Mouse (Mus musculus) heart, adult 2 months (tissue): ENCODE results near the gene Tdgf1. TPM values are rescaled to one million over a fixed set of nuclear protein-coding genes. Genes with fewer than 3 reads are reported as not detected.

Experiments
- DNase-seq, 2 experiments: peaks; one replicate each; pipeline ENCODE4 v3.0.0; 2021
- H3K27ac ChIP-seq: fragments of 200-600 bp; 2 replicates; pipeline ENCODE4 v1.8.1; 2022
- H3K27me3 ChIP-seq: fragments of 200-500 bp; 2 replicates; pipeline ENCODE4 v1.6.1; 2012; ENCODE audit warnings: mild to moderate bottlenecking, low read length, inconsistent platforms, mixed read lengths; ENCODE audit not compliant: control insufficient read depth, insufficient read depth
- H3K36me3 ChIP-seq: fragments of 200-500 bp; 2 replicates; pipeline ENCODE4 v1.6.1; 2012; ENCODE audit warnings: low read length, inconsistent platforms; ENCODE audit not compliant: control insufficient read depth, insufficient read depth
- H3K4me1 ChIP-seq: fragments of 200-500 bp; 2 replicates; pipeline ENCODE4 v1.6.1; 2011; ENCODE audit warnings: low read length; ENCODE audit not compliant: control insufficient read depth, insufficient read depth
- H3K4me3 ChIP-seq: fragments of 200-600 bp; 2 replicates; pipeline ENCODE4 v1.8.1; 2022
- H3K79me2 ChIP-seq: fragments of 200-500 bp; replicated peaks from 2 replicates; pipeline ENCODE4 v1.6.1; 2012; ENCODE audit warnings: mild to moderate bottlenecking, inconsistent platforms, low read length, moderate library complexity, mixed read lengths; ENCODE audit not compliant: control insufficient read depth, insufficient read depth
- H3K9ac ChIP-seq: fragments of 200-500 bp; 2 replicates; pipeline ENCODE4 v1.6.1; 2012; ENCODE audit warnings: low read depth, mild to moderate bottlenecking, control low read depth, inconsistent platforms, low read length, mixed read lengths
- CTCF ChIP-seq: fragments of 200-600 bp; IDR thresholded peaks from 2 replicates; pipeline ENCODE4 v1.8.1; 2022; ENCODE audit warnings: antibody characterized with exemption, mild to moderate bottlenecking, moderate library complexity
- EP300 ChIP-seq: fragments of 200-500 bp; IDR thresholded peaks from 2 replicates; pipeline ENCODE4 v1.6.1; 2011; ENCODE audit warnings: low read depth, low read length, control low read depth; ENCODE audit not compliant: insufficient read depth
- POLR2A ChIP-seq: fragments of 200-500 bp; IDR thresholded peaks from 2 replicates; pipeline ENCODE4 v1.6.1; 2011; ENCODE audit warnings: mild to moderate bottlenecking, low read depth, low read length, control low read depth; ENCODE audit not compliant: insufficient read depth
- WGBS: fragments of 180-500 bp; shearing (Covaris S2); methylation state at CpG from one replicate; pipeline ENCODE4 v1.1.7; 2018; 5-methylcytosine and 5-hydroxymethylcytosine counted together
- intact Hi-C: fragments of 180-260 bp; cut with DNase I; formaldehyde crosslinking; loops from one replicate; pipeline ENCODE4 v1.15.1; 2025
- polyA plus RNA-seq: library from polyadenylated mRNA; depleted of rRNA; stranded (reverse); fragments of >200 nt; gene quantifications from 2 replicates; pipeline ENCODE4 v1.2.3, GENCODE M21; 2012
- total RNA-seq, 2 experiments: library from RNA; stranded (reverse); gene quantifications; 2 replicates each; pipeline ENCODE4 v1.2.3; 2021

Gene Tdgf1
- total and polyA plus RNA-seq, 3 experiments: not detected

DNA sequence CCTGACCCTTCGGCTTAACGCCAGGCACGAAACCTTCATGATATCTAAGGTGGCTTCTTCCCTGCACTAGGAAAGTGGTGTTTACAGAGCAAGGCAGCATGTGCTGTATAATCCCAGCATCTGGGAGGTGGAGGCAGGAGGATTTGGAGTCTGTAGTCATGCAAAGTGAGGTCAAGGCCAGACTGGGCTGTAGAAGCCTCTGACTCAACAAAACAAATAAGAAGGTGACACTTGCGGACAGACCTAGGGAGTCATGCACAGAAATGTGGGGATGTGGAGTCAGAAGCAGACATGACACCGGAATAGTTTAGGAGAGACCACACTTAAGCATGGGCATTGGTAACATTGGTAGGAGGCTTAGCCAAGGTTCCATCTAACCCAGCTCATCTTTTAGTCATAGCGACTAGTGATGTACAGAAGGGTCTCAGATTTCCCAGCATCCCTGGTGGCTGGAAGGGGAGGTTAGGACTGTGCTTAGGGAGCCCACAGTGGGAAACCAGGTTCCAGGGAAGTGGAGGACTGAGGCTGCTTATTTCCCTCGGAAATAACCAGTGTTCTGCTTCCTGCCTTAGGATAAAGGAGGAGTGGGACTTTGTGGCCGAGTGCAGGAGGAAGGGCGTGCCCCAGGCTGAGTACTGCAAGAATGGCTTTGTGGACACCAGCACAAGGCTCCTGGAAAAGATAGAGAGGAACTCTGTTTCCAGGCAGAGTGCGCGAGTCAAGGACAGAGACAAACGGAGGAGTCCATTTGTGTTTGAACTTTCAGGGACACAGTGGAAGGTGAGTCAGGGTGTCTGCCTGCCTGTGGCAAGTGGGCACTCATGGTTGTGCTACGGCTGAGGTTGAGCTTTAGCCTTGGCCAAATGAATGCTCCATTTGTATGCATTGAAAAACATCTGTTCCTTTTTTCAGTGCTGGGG, 14.5 kb upstream of the Tdgf1 start:
- Histone ChIP-seq H3K36me3 (peaks cover 5% of the 10 kb centered on the region; the same call in 1 of the 2 replicates), H3K27me3 (no peaks in the 10 kb centered on the region), H3K4me1 (peaks cover 5% of the 10 kb centered on the region), H3K4me3 (no peak overlapping the region), H3K79me2 (no peaks in the 10 kb centered on the region), H3K27ac (peak overlapping the region; percentile 24), H3K9ac (no peak overlapping the region)
- 66% methylated on average over 13 of the region's 13 CpGs for WGBS
- TF ChIP-seq POLR2A: no peak
- TF ChIP-seq EP300: 0 out of 2 replicates have a peak, but pooled peaks have one; percentile 6
- intact Hi-C loops: no loop called here
- no peak for DNase-seq

DNA sequence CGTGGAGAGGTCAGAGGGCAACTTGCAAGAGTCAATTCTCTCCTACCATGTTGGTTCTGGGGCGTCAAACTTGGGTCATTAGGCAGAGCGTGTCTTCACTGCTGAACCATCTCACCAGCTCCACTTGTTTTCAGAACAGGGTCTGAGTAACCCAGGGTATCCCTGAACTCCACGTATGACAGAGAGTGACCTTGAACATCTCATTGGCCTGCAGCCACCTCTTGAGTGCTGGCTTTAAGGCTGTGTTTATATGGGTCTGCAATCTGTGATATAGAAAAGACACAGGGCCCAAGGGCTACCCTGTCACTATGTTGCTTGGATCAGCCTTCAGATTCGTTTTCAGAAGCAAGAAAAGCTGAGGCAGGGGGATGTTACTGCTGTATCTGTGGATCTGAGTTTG, 13.7 kb upstream of the Tdgf1 start:
- H3K27me3 ChIP-seq: no peaks in the 10 kb centered on the region
- TF ChIP-seq EP300 (no peak), CTCF (no peak), POLR2A (no peak)
- 78% methylated on average over 5 of the region's 5 CpGs for WGBS
- H3K27ac ChIP-seq: peak overlapping the region; percentile 24; the same call in 1 of the 2 replicates
- no peaks in the 10 kb centered on the region for H3K79me2 ChIP-seq
- peaks cover 5% of the 10 kb centered on the region for H3K4me1 ChIP-seq
- peaks cover 4% of the 10 kb centered on the region; the same call in 1 of the 2 replicates for H3K36me3 ChIP-seq
- no peak overlapping the region for H3K4me3 ChIP-seq
- intact Hi-C loops: no loop called here
- no peak overlapping the region for H3K9ac ChIP-seq
- DNase-seq: no peak

- peaks cover 2% of the 10 kb centered on the region; the same call in 1 of the 2 replicates for H3K36me3 ChIP-seq
- H3K27ac ChIP-seq: peak overlapping the region; percentile 93
- H3K27me3 ChIP-seq: no peaks in the 10 kb centered on the region
- peak; percentile 95 for TF ChIP-seq EP300
- TF ChIP-seq CTCF: no peak
- TF ChIP-seq POLR2A: 0 out of 2 replicates have a peak, but pooled peaks have one; percentile 10
- 59% methylated on average over 6 of the region's 6 CpGs for WGBS
- peak overlapping the region; percentile 52; the same call in 1 of the 2 replicates for H3K9ac ChIP-seq
- no peak overlapping the region for H3K4me3 ChIP-seq
- peaks cover 5% of the 10 kb centered on the region for H3K4me1 ChIP-seq
- peak in 1 of 2 experiments; percentile 76 for DNase-seq
- intact Hi-C loops: no loop called here
- H3K79me2 ChIP-seq: no peaks in the 10 kb centered on the region
These were observed 10.0 kb upstream of the Tdgf1 start for GRCm38 (mm10) chr9:110955962-110956361.

DNA sequence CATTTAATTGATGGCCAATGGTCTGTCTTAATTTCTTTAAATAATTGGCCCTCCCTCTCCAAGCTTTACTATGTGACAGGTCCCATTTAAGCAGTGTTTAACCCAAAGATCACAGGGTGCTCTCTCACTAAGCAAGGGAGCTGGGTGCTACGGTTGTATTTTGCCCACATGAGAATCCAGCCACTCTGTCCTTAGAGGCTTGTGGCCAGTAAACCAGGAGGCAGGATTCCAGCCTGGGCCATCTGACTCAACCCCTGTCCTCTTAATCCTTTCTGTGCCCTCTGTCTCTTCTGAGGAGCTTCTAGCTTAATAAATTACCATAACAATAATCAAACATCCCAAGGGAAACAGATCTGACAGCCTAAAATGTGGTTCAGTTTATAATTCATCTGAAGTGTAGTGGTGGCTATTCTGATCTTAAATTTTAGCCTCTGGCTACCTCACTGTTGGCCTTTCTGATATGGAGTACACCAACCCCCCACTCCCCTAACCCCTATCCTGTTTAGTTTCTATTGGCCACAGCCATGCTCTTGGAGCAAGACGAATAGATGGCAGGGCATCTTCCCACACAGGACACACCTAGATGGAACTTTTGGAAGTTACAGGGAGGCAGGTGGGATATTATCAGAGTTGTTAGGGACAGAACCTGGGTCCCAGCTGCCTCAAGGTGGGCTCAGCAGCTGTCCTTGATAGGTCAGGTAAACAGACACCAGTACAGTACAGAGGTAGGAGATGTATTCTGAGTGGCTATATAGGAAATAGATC, 8.9 kb upstream of the Tdgf1 start:
- H3K27ac ChIP-seq: peak overlapping the region; percentile 93
- no peaks in the 10 kb centered on the region for H3K27me3 ChIP-seq
- peak in 1 of 2 experiments; percentile 17 for DNase-seq
- peak overlapping the region; percentile 61 for H3K4me3 ChIP-seq
- H3K79me2 ChIP-seq: no peaks in the 10 kb centered on the region
- intact Hi-C loops: loop anchor here (1.0 kb wide), 1 partner anchor 32 kb away; no protein-coding TSS in a partner anchor
- peak overlapping the region; percentile 92 for H3K9ac ChIP-seq
- WGBS: 32% methylated on average over 2 of the region's 2 CpGs
- no peak for TF ChIP-seq POLR2A
- TF ChIP-seq EP300: no peak
- TF ChIP-seq CTCF: no peak
- peaks cover 2% of the 10 kb centered on the region; the same call in 1 of the 2 replicates for H3K36me3 ChIP-seq
- no peaks in the 10 kb centered on the region for H3K4me1 ChIP-seq

GRCm38 (mm10) chr9:110953550-110954461, 7.8 kb upstream of the Tdgf1 start:
- Histone ChIP-seq H3K4me3 (peak overlapping the region; percentile 61), H3K4me1 (peaks cover under 1% of the 10 kb centered on the region), H3K27ac (peak overlapping the region; percentile 93), H3K27me3 (no peaks in the 10 kb centered on the region), H3K36me3 (no peaks in the 10 kb centered on the region), H3K79me2 (no peaks in the 10 kb centered on the region), H3K9ac (peak overlapping the region; percentile 92)
- intact Hi-C loops: loop anchor here (1.0 kb wide), 1 partner anchor 31 kb away; no protein-coding TSS in a partner anchor
- DNase-seq: peak; percentile 74 to 83
- TF ChIP-seq CTCF (peak; percentile 77), POLR2A (peak; percentile 74; the same call in 1 of the 2 replicates), EP300 (peak; percentile 78)
- under 1% methylated on average over 44 of the region's 44 CpGs for whole genome bisulfite sequencing
